Mouse (Mus musculus): Measurements from ENCODE around the gene Layn. TPM values are rescaled to one million over a fixed set of nuclear protein-coding genes. Genes with fewer than 3 reads are reported as not detected.

The Layn gene
- total RNA-seq, 2 experiments from 2014 or later = 0.94 to 2.1 TPM

- Histone ChIP-seq H3K4me3 (no peak overlapping the region), H3K27ac (no peak overlapping the region)
- no peak for DNase-seq
- intact Hi-C loops (cut with DNase I) = no loop called here
- no peak for TF ChIP-seq CTCF (IDR thresholded peaks at IDR 0.05)
These were observed 8.7 kb downstream of the Layn start for GRCm38 (mm10) chr9:51068202-51068601.

GRCm38 (mm10) chr9:51060601-51061000 lies 16.3 kb downstream of the Layn start, which contains the start of gene Btg4:
Gene Btg4, plus strand, starts transcription at chr9:51060901.
- intact Hi-C loops (cut with DNase I) = no loop called here
- no peak within 1 kb of the TSS for H3K4me3 ChIP-seq
- no peak for TF ChIP-seq CTCF (IDR thresholded peaks at IDR 0.05)
- H3K27ac ChIP-seq = no peak within 1 kb of the TSS
- no peak for DNase-seq

GRCm38 (mm10) chr9:51058951-51059521 lies 17.9 kb downstream of the Layn start:
- Histone ChIP-seq H3K4me3 (no peak overlapping the region), H3K27ac (no peak overlapping the region; the same call in 1 of the 2 replicates)
- no peak for DNase-seq
- intact Hi-C loops (cut with DNase I) = no loop called here
- TF ChIP-seq CTCF (IDR thresholded peaks at IDR 0.05) = no peak

GRCm38 (mm10) chr9:51056360-51057324 lies 20.3 kb downstream of the Layn start:
- no peak for TF ChIP-seq CTCF (IDR thresholded peaks at IDR 0.05)
- peak overlapping the region; percentile 69 for H3K27ac ChIP-seq
- no peak for DNase-seq
- no peak overlapping the region for H3K4me3 ChIP-seq
- intact Hi-C loops (cut with DNase I) = no loop called here

- intact Hi-C loops (cut with DNase I) = no loop called here
- TF ChIP-seq CTCF (IDR thresholded peaks at IDR 0.05) = peak; percentile 46
- no peak for DNase-seq
- H3K4me3 ChIP-seq = no peak overlapping the region
- H3K27ac ChIP-seq = no peak overlapping the region
These were observed 24.7 kb downstream of the Layn start for GRCm38 (mm10) chr9:51052180-51052579.

GRCm38 (mm10) chr9:51042136-51042535 lies 34.8 kb downstream of the Layn start:
- TF ChIP-seq CTCF (IDR thresholded peaks at IDR 0.05) = no peak
- no peak overlapping the region for H3K4me3 ChIP-seq
- intact Hi-C loops (cut with DNase I) = no loop called here
- H3K27ac ChIP-seq = no peak overlapping the region
- no peak for DNase-seq

- intact Hi-C loops (cut with DNase I) = no loop called here
- H3K27ac ChIP-seq = no peak overlapping the region
- H3K4me3 ChIP-seq = no peak overlapping the region
- no peak for TF ChIP-seq CTCF (IDR thresholded peaks at IDR 0.05)
- DNase-seq = no peak
These were observed 35.4 kb downstream of the Layn start for GRCm38 (mm10) chr9:51041491-51041980.

GRCm38 (mm10) chr9:51032785-51033529 lies 43.9 kb downstream of the Layn start:
- Histone ChIP-seq H3K4me3 (no peak overlapping the region), H3K27ac (no peak overlapping the region)
- intact Hi-C loops (cut with DNase I) = no loop called here
- DNase-seq = no peak
- no peak for TF ChIP-seq CTCF (IDR thresholded peaks at IDR 0.05)

GRCm38 (mm10) chr9:51032291-51032690 lies 44.6 kb downstream of the Layn start:
- H3K27ac ChIP-seq = no peak overlapping the region

GRCm38 (mm10) chr9:51031603-51032002 lies 45.3 kb downstream of the Layn start:
- intact Hi-C loops (cut with DNase I) = no loop called here
- no peak overlapping the region for H3K4me3 ChIP-seq
- TF ChIP-seq CTCF (IDR thresholded peaks at IDR 0.05) = no peak
- no peak overlapping the region for H3K27ac ChIP-seq
- no peak for DNase-seq

More at GRCm38 (mm10) chr9:51032291-51032690, 44.6 kb downstream of the Layn start:
- DNase-seq = no peak
- intact Hi-C loops (cut with DNase I) = no loop called here
- H3K4me3 ChIP-seq = no peak overlapping the region
- TF ChIP-seq CTCF (IDR thresholded peaks at IDR 0.05) = no peak

- no peak for DNase-seq
- Histone ChIP-seq H3K27ac (no peak overlapping the region), H3K4me3 (no peak overlapping the region)
- no peak for TF ChIP-seq CTCF (IDR thresholded peaks at IDR 0.05)
- intact Hi-C loops (cut with DNase I) = no loop called here
These were observed 46.7 kb downstream of the Layn start for GRCm38 (mm10) chr9:51030147-51030546.

GRCm38 (mm10) chr9:51026952-51027351 lies 49.9 kb downstream of the Layn start:
- H3K27ac ChIP-seq = no peak overlapping the region
- TF ChIP-seq CTCF (IDR thresholded peaks at IDR 0.05) = no peak
- intact Hi-C loops (cut with DNase I) = no loop called here
- DNase-seq = no peak
- H3K4me3 ChIP-seq = no peak overlapping the region

Data from gastrocnemius, adult 2 months (tissue).